Mouse (Mus musculus) erythroblast, embryonic 14.5 days (primary cell): ENCODE data around the gene Olfr103. TPM values are rescaled to one million over a fixed set of nuclear protein-coding genes. Genes with fewer than 3 reads are reported as not detected.

Source experiments
- H3K27me3 ChIP-seq: 2 replicates; pipeline ENCODE4 v1.6.1; 2012; ENCODE audit warnings: inconsistent platforms; ENCODE audit not compliant: control insufficient read depth
- H3K36me3 ChIP-seq: 2 replicates; pipeline ENCODE4 v1.6.1; 2012; ENCODE audit warnings: mild to moderate bottlenecking, inconsistent platforms; ENCODE audit not compliant: control insufficient read depth
- H3K4me1 ChIP-seq: 2 replicates; pipeline ENCODE4 v1.6.1; 2012; ENCODE audit warnings: inconsistent platforms; ENCODE audit not compliant: control insufficient read depth
- H3K4me3 ChIP-seq: replicated peaks from 2 replicates; pipeline ENCODE3; 2012; ENCODE audit warnings: moderate library complexity, mild to moderate bottlenecking, inconsistent platforms
- H3K9me3 ChIP-seq: 2 replicates; pipeline ENCODE4 v1.6.1; 2012; ENCODE audit warnings: low read length, inconsistent platforms, mixed read lengths; ENCODE audit not compliant: control insufficient read depth
- GATA1 ChIP-seq: IDR thresholded peaks from 2 replicates; pipeline ENCODE4 v1.6.1; 2012; ENCODE audit warnings: low read length, inconsistent platforms, mixed read lengths
- TAL1 ChIP-seq: IDR thresholded peaks from 3 replicates; pipeline ENCODE4 v1.6.1; 2012; ENCODE audit warnings: low read length, inconsistent platforms, mixed read lengths
- polyA plus RNA-seq: library from polyadenylated mRNA; stranded (reverse); fragments of >175 nt; gene quantifications from 2 replicates; pipeline ENCODE4 v1.2.3, GENCODE M21; 2012

Olfr103 gene
- not detected in 2 replicates for polyA plus RNA-seq

GRCm38 (mm10) chr17:37339598-37339997 lies at the start of gene Olfr103:
Olfr103 (minus strand) TSS chr17:37339698.
- Histone ChIP-seq H3K4me1 (no peaks in the 10 kb centered on the region), H3K9me3 (no peaks in the 10 kb centered on the region), H3K27me3 (no peaks in the 10 kb centered on the region), H3K36me3 (no peaks in the 10 kb centered on the region), H3K4me3 (no peak within 1 kb of the TSS)
- TF ChIP-seq GATA1 (no peak), TAL1 (no peak)

GRCm38 (mm10) chr17:37378733-37379132 lies 39.2 kb upstream of the Olfr103 start, which contains the start of gene Olfr105-ps:
Olfr105-ps (plus strand) TSS chr17:37379033.
- 0 out of 2 replicates have a peak, but pooled peaks cover 2% of the 10 kb centered on the region for H3K9me3 ChIP-seq
- no peaks in the 10 kb centered on the region for H3K27me3 ChIP-seq
- TF ChIP-seq GATA1 (no peak), TAL1 (no peak)
- H3K36me3 ChIP-seq, result no peaks in the 10 kb centered on the region
- no peak within 1 kb of the TSS for H3K4me3 ChIP-seq
- no peaks in the 10 kb centered on the region for H3K4me1 ChIP-seq

DNA sequence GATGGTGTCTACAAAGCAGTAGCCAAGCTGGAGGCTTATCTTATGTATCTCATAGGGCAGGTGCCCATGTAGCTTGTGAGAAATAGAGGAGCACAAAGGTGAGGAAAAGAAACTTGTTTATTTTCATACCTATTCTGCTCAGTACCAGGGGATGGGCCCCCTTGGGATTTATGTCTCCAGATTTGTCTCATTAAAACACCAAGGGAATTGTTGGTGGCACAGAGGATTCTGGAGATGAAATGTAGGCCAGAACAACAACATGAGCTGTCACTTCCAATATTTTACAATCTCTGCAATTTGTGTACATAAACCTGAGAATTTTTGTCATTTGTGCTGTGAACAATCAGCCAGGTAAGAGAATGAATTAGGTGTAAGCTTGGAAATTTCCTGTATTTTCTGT lies 19.8 kb upstream of the Olfr103 start, which contains the start of gene Olfr104-ps:
Gene Olfr104-ps (plus strand): TSS at position 301 of the 400 bp plus-strand sequence.
- TF ChIP-seq TAL1 (no peak), GATA1 (no peak)
- Histone ChIP-seq H3K4me3 (no peak within 1 kb of the TSS), H3K4me1 (no peaks in the 10 kb centered on the region), H3K27me3 (no peaks in the 10 kb centered on the region), H3K36me3 (no peaks in the 10 kb centered on the region), H3K9me3 (no peaks in the 10 kb centered on the region; the same call in 1 of the 2 replicates)

- Histone ChIP-seq H3K4me3 (no peak within 1 kb of the TSS), H3K9me3 (peaks cover 13% of the 10 kb centered on the region), H3K4me1 (no peaks in the 10 kb centered on the region), H3K36me3 (no peaks in the 10 kb centered on the region), H3K27me3 (no peaks in the 10 kb centered on the region)
- TF ChIP-seq GATA1 (no peak), TAL1 (no peak)
Observed at GRCm38 (mm10) chr17:37316954-37317353, 22.5 kb downstream of the Olfr103 start, which contains the start of gene Olfr102. Olfr102 (minus strand) TSS chr17:37317054.

- no peaks in the 10 kb centered on the region for H3K4me1 ChIP-seq
- H3K27me3 ChIP-seq, result no peaks in the 10 kb centered on the region
- no peak overlapping the region for H3K4me3 ChIP-seq
- H3K36me3 ChIP-seq, result no peaks in the 10 kb centered on the region
- TF ChIP-seq TAL1 (no peak), GATA1 (no peak)
- peaks cover 3% of the 10 kb centered on the region; the same call in 1 of the 2 replicates for H3K9me3 ChIP-seq
Observed at GRCm38 (mm10) chr17:37310146-37310699, 29.3 kb downstream of the Olfr103 start.

DNA sequence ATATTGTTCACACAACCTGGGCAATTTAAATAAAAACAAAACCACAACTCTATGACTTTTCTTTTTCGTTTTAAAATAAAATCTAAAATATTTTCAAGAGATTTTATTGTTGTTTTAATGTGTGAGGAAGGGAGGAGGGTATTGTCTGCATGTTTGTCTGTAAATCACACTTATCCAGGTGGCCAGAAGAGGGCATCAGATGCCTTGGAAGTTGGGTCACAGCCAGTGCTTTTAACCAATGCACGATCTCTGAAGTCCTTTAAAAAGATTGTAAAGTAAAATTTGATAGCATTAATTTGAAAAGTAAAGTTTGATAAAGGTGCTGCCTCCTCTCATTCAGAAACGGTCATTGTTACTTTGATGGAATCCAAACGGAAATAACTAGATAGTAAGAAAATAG lies 31.0 kb downstream of the Olfr103 start:
- TF ChIP-seq GATA1 (no peak), TAL1 (no peak)
- Histone ChIP-seq H3K36me3 (no peaks in the 10 kb centered on the region), H3K4me1 (no peaks in the 10 kb centered on the region), H3K27me3 (no peaks in the 10 kb centered on the region), H3K4me3 (no peak overlapping the region), H3K9me3 (peaks cover 3% of the 10 kb centered on the region; the same call in 1 of the 2 replicates)

DNA sequence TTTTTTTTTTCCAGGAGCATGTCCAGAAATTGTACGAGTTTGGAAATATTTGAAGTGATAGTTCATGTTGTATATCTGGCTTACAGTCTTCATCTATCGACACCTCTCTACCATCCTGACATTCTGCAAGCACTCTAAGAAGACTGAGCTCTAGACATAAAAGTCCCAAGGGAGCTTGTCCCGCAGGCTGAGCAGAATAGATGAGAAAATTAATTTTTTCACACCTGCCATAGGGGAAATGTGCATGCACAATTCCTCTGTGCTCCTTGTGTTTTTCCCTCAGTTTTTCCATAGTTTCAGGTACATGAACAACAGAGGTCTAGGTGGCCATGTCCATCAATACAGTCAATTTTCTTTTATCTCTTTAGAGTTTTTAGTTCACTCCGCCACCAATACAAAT lies 35.3 kb downstream of the Olfr103 start, which contains the start of gene Olfr101:
Gene Olfr101 (minus strand): TSS at position 101 of the 400 bp plus-strand sequence.
- peaks cover 3% of the 10 kb centered on the region; the same call in 1 of the 2 replicates for H3K9me3 ChIP-seq
- H3K36me3 ChIP-seq, result no peaks in the 10 kb centered on the region
- no peak for TF ChIP-seq GATA1
- H3K4me1 ChIP-seq, result no peaks in the 10 kb centered on the region
- no peak within 1 kb of the TSS for H3K4me3 ChIP-seq
- no peaks in the 10 kb centered on the region for H3K27me3 ChIP-seq

Other genes starting within 250 kb of the Olfr103 start
- gene Olfr91, start 241.4 kb downstream of the Olfr103 start, polyA plus RNA-seq, result 0.04 TPM in 1 of 2 replicates, not detected in the other
- gene Olfr92, start 219.6 kb downstream of the Olfr103 start, polyA plus RNA-seq, result not detected in 2 replicates
- not detected in 2 replicates for gene Olfr93, start 178.2 kb downstream of the Olfr103 start, polyA plus RNA-seq
- gene Ubd, start 145.8 kb downstream of the Olfr103 start, polyA plus RNA-seq, result not detected in 2 replicates
- gene Olfr94, start 138.7 kb downstream of the Olfr103 start, polyA plus RNA-seq, result not detected in 2 replicates
- not detected in 2 replicates for gene Olfr95, start 126.6 kb downstream of the Olfr103 start, polyA plus RNA-seq
- gene Olfr96, start 119.6 kb downstream of the Olfr103 start, polyA plus RNA-seq, result not detected in 2 replicates
- gene Olfr97, start 102.4 kb downstream of the Olfr103 start, polyA plus RNA-seq, result not detected in 2 replicates
- 0.06 TPM in 1 of 2 replicates, not detected in the other for gene Olfr98, start 75.9 kb downstream of the Olfr103 start, polyA plus RNA-seq
- not detected in 2 replicates for gene H2-M3, start 69.5 kb downstream of the Olfr103 start, polyA plus RNA-seq
- not detected in 2 replicates for gene Olfr99, start 56.2 kb downstream of the Olfr103 start, polyA plus RNA-seq
- 0.02 TPM in 1 of 2 replicates, not detected in the other for gene Olfr101, start 35.4 kb downstream of the Olfr103 start, polyA plus RNA-seq
- gene Olfr102, start 22.6 kb downstream of the Olfr103 start, polyA plus RNA-seq, result not detected in 2 replicates
- not detected in 2 replicates for gene Olfr104-ps, start 19.9 kb upstream of the Olfr103 start, polyA plus RNA-seq
- not detected in 2 replicates for gene Olfr105-ps, start 39.3 kb upstream of the Olfr103 start, polyA plus RNA-seq
- not detected in 2 replicates for gene Olfr106-ps, start 50.7 kb upstream of the Olfr103 start, polyA plus RNA-seq
- gene Olfr107, start 59.5 kb upstream of the Olfr103 start, polyA plus RNA-seq, result not detected in 2 replicates
- not detected in 2 replicates for gene Olfr108, start 105.8 kb upstream of the Olfr103 start, polyA plus RNA-seq
- not detected in 2 replicates for gene Olfr109, start 119.2 kb upstream of the Olfr103 start, polyA plus RNA-seq
- gene H2-M2, start 143.9 kb upstream of the Olfr103 start, polyA plus RNA-seq, result not detected in 2 replicates
- gene Olfr110, start 152.8 kb upstream of the Olfr103 start, polyA plus RNA-seq, result 0.02 TPM in 1 of 2 replicates, not detected in the other
- gene Olfr111, start 168.3 kb upstream of the Olfr103 start, polyA plus RNA-seq, result not detected in 2 replicates
- not detected in 2 replicates for gene Olfr112, start 229.8 kb upstream of the Olfr103 start, polyA plus RNA-seq
- not detected in 2 replicates for gene Olfr113, start 238.0 kb upstream of the Olfr103 start, polyA plus RNA-seq